Mouse (Mus musculus) common myeloid progenitor, adult 5-6 weeks (primary cell): Measurements from ENCODE around the gene Ckap2l. TPM values are rescaled to one million over a fixed set of nuclear protein-coding genes. Genes with fewer than 3 reads are reported as not detected.

Source experiments
- ATAC-seq: replicated peaks from 2 replicates; pipeline ENCODE4 v1.8.0; 2016; ENCODE audit warnings: low read depth, mild to moderate bottlenecking, moderate TSS enrichment, inconsistent platforms; ENCODE audit not compliant: poor library complexity, severe bottlenecking
- total RNA-seq: library from RNA; stranded (forward); fragments of 200-1000, 187-1606 nt; gene quantifications from 2 replicates; pipeline ENCODE4 v1.2.3, GENCODE M21; 2017

Gene Ckap2l
- total RNA-seq, 1 experiment from 2014 or later: 78.5 TPM

GRCm38 (mm10) chr2:129267738-129268137, 29.3 kb downstream of the Ckap2l start:
- ATAC-seq: no peak

- ATAC-seq: no peak
Observed at GRCm38 (mm10) chr2:129265316-129265715, 31.7 kb downstream of the Ckap2l start.

GRCm38 (mm10) chr2:129263073-129263472, 33.9 kb downstream of the Ckap2l start:
- ATAC-seq: no peak

DNA sequence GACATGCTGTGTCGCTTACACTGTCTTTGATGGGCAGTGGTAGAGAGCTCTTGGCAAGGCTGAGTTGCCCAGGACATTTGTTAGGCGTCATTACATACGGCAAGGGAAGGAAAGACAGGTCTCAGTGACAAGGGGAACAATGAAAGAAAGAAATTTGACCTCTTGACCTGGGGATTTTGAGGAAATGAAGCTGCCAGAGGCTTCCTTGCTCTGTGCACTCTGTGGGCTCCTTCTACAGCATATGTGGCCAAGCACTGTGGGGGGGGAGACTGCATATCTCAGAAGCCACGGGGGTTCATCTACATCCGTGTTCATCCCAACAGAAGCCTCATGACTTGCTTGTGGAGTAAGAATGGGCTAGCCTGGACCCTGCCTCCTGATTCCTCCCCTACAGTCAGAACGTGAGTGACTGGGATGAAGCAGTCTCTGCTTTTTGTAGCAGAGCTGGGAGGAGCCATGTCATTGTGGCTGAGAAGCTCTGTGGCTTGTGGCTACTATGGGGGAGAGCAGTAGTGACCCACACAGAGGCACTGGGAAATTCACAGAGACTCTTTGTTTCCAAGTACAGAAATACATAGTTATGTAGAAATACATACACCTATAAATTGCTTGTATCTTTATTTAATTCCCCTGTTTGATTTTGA, 35.7 kb downstream of the Ckap2l start:
- ATAC-seq: peak; percentile 77

DNA sequence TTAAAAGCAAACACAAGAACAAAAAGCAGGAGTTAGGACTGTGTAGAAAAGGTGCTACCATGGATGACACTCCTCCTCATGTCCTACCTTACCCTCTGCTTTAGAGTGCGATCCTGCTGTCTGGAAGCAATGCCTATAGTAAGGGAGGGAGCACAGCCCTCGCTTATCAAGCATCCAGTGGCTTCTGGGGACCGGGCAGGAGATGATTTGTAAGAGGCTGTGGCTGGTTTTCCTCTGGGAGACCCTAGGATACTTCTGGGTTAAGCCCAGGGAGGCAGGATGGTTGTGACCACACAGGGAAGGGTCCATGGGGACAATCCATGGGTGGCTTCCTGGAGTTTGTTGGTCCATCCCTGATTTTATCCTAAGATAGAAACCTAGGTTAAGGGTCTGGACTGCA, 36.4 kb downstream of the Ckap2l start:
- ATAC-seq: no peak

DNA sequence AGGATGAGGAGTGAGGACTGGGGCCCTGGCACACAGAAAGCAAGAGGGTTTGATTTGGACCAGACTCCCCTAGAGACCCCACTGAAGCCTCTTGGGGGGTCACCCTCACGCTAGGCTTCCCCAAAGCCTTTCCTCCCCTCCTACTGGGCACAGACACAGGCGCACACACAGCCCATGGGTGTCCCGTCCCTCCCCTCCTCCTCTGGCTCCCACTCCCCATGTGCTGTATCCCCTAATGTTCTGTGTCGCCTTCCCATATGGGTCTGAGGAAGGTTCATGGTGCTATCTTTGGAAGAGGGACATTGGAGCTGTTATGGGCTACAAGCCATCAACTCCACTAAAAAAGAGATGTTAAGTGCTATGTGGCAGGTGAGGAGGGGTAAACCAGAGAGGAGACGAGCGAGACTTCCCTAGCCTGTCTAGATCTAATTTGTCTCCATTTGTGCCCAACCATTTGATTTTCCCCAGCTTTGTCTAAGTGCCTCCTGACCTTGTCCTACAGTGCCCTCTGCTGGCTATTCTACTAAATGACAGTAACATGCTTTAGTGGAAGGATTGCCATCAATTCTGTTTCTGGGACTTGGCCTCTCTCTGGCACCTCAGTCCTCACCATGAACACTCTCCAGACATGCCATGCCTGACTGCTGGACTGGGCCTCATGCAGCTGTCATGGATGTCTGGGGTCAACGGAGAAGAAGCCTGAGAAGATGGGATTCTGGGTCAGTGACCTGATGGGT, 38.4 kb downstream of the Ckap2l start:
- peak; percentile 75 for ATAC-seq

GRCm38 (mm10) chr2:129258056-129258455, 39.0 kb downstream of the Ckap2l start:
- no peak for ATAC-seq

GRCm38 (mm10) chr2:129256006-129256405, 41.0 kb downstream of the Ckap2l start:
- no peak for ATAC-seq

GRCm38 (mm10) chr2:129254076-129254475, 42.9 kb downstream of the Ckap2l start:
- no peak for ATAC-seq

DNA sequence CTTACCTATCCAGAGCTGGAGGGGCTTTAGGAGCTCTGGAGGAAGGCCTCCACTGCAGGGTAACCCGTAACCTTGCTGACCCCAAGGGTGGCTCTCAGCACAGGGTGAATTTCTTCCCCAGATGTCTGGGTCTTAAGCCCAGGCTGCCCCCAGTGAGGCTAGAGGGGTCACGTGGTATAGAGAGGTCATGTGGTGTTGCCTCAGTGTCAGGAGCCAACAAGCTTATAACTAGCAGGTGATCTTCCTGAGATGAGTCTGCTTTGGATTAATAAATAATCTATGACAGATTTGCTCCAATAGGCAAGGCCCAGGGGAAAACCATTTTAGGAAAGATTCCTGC, 43.4 kb downstream of the Ckap2l start:
- no peak for ATAC-seq

GRCm38 (mm10) chr2:129252836-129253630, 44.0 kb downstream of the Ckap2l start:
- no peak for ATAC-seq

- no peak for ATAC-seq
Observed at GRCm38 (mm10) chr2:129249321-129249720, 47.7 kb downstream of the Ckap2l start.

- ATAC-seq: no peak
Observed at GRCm38 (mm10) chr2:129247707-129248121, 49.3 kb downstream of the Ckap2l start.

- ATAC-seq: no peak
Observed at GRCm38 (mm10) chr2:129246924-129247323, 50.1 kb downstream of the Ckap2l start.

GRCm38 (mm10) chr2:129246436-129246835, 50.6 kb downstream of the Ckap2l start:
- ATAC-seq: no peak

- ATAC-seq: no peak
Observed at GRCm38 (mm10) chr2:129245618-129246017, 51.4 kb downstream of the Ckap2l start.

DNA sequence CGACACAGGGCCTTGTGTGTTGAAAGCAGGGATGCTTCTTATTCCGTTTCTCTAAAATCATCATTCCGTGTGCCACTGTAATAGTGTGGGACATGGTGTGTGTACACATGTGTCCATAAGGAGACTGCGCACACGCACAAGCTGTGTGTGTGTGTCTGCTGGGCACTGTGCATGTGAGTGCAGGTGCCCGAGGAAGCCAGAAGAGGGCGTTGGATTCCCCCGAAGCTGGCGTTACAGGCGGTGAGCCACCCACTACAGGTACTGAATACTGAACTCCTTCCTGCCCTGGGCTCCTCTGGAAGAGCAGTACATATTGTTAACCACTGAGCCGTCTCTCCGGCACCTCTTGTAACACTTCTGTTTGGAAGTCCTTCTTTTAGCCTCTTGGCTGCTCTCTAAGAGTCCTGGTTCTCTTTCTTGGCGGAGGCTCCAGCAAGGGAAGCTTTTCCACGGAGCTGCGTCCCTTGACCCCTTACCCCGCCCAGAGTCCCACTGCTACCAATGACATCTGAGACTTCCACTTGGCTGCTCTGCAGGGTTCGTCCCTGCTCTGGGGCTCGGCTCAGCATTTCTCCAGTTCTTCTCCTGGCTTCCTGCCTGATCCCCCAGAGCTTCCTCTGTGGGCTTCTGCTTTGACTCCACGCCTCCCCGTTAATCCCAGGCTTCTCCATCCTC, 52.4 kb downstream of the Ckap2l start:
- no peak for ATAC-seq

- ATAC-seq: peak; percentile 38; the same call in 1 of the 2 replicates
Observed at GRCm38 (mm10) chr2:129243786-129244185, 53.2 kb downstream of the Ckap2l start.

GRCm38 (mm10) chr2:129243005-129243404, 54.0 kb downstream of the Ckap2l start:
- no peak for ATAC-seq
